Mouse (Mus musculus) R1 (cell line): ENCODE data around the gene Ccdc120.
A peak's percentile ranks its signal among the peaks of the same experiment; 100 is the strongest.

ENCODE experiments used
- DNase-seq: peaks from one replicate; pipeline ENCODE4 v3.0.0-alpha.2; 2018; ENCODE audit warnings: low read depth, low spot score

The Ccdc120 gene

GRCm38 (mm10) chrX:7696520-7696919 is 54.2 kb downstream of the Ccdc120 start:
- DNase-seq: no peak

- peak; percentile 58 for DNase-seq
Measured at GRCm38 (mm10) chrX:7692862-7693261, 57.8 kb downstream of the Ccdc120 start.

- no peak for DNase-seq
Measured at GRCm38 (mm10) chrX:7690486-7690885, 60.2 kb downstream of the Ccdc120 start.

GRCm38 (mm10) chrX:7688321-7688720 is 62.4 kb downstream of the Ccdc120 start:
- no peak for DNase-seq
